Mouse (Mus musculus) lung, adult 18-20 months (tissue): Measurements from ENCODE around the gene Pafah1b1.

Source experiments
- DNase-seq, 2 experiments: peaks; one replicate each; pipeline ENCODE4 v3.0.0; 2022; ENCODE audit warnings: mixed read lengths in 2 of 2

Gene Pafah1b1

DNA sequence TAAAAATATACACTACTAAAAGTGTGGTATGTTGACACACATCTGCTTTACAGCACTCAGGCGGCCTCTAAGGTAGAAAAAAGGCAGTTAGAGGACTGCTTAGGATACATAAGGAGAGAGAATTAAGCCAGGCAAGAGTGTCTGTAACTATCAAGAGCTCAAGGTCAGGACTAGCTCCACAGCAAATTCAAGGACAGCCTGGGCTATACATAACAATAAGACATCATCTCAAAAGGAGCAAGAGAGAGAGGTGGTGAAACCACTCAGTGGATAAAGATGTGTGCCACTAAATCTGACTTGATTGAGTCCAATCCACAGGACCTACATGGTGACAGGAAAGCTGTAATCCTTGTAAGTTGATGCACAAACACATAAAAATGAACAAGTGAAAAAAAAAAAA is 3.8 kb downstream of the Pafah1b1 start:
- no peak for DNase-seq

DNA sequence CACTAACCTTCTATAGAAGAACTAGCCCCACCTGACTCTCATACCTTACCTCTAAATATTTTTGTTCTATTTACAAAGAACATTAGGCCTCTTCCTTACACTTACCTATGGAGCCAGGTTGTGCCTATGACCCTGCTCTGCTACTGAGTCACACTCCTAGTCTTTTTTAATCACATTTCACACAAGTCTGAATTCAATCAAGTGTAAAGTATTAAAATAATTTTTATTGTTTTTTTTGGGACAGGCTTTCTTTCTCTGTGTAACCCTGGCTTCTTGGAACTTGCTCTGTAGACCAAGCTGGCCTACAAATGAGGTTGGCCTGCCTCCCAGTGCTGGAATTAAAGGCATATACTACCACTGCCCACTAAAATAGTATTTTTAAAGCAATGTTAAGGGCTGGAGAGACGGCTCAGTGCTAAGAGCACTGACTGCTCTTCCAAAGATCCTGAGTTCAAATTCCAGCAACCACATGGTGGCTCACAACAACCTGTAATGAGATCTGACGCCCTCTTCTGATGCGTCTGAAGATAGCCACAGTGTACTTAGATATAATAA is 8.4 kb downstream of the Pafah1b1 start:
- no peak for DNase-seq

DNA sequence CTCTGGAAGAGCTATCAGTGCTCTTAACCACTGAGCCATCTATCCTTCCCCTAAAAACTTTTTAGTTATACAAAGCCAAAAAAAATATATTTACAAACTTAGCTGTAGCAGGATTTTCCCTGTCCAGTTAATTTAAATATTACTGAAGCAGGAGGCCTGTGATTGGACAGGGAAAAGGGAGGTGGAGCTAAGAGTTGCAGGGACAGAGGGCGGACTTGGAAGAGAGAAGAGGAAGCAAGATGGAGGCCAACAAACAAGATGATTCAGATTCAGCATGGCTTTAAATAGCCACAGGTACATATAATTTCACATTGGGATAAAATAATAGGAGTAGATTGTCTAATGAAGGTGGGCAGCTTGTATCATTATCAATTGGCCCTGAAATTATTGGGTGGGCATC is 13.8 kb downstream of the Pafah1b1 start:
- no peak for DNase-seq

- no peak for DNase-seq
Measured at GRCm38 (mm10) chr11:74708781-74709180, 15.7 kb downstream of the Pafah1b1 start.

GRCm38 (mm10) chr11:74704068-74704467 is 20.4 kb downstream of the Pafah1b1 start:
- DNase-seq, result no peak

DNA sequence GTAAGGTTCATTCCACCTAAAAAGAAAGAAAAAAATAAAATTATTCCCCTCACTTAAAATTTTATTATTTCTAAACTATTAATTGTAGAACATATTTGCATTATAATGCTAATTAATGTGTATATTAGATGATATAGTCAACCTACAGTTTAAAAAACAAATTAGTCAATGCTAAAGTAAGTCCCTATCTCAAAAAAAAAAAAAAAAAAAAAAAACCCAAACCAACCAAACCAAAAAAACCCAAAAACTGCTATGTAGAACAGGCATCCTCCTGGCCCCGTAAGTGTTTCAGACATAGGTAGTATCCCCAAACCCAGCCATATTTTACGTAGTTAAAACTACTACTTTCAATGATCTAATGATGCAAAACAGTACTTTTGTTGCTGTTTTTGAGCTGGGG is 25.0 kb downstream of the Pafah1b1 start:
- no peak for DNase-seq

DNA sequence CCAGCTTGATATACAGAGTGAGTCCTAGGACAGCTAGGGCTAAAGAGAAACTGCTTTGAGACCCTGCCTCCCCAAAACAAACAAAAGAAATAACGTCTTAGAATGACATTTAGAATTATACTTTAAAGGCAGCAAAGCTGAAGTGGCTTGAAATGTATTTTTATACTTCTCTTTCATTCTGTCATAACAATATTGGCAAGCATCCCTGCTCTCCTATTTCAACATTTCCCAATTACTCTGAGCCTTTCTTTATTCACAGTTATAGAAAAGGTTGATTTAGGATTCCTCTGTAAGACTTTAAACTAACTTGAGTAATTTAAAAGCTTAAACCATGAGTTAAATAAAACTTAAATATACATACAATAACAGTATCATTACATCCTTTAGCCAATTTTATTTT is 32.3 kb downstream of the Pafah1b1 start:
- DNase-seq, result no peak

DNA sequence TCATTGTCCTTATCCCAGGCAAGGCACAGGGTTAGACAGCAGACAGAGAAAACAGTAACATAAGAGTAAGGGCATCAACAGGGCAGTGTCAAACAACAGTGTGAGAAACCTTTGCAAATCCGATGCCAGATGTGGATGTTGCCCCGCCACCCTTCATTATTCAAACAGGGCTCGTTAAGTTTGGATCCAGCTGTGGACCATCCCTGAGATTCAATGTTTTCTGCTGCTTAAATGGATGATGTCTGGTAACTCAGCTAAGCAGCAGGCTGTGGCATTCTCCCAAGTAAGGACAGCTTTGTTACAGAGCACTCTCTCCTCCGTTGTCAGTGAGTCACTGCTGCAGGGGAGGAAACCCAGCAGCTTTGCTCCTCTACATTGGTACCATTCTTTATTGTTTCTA is 49.3 kb downstream of the Pafah1b1 start:
- no peak for DNase-seq

DNA sequence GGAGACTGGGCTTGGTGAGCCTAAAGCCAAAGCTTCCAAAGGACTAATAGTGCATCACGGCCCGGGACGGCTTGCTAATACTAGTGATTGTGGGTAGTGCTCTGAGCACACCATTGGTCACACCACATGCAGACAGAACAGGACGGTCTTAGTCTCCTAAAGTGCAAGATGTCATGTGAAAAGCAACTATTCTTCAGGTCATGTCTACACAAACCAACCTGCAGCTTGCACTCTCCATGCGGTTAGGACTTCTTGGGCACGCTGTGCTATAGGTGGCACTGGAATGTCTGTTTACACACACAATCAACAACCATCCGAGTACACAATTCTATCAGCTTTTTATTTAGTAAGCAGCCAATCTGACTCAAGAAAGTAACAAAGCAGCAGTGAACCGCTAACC is 49.8 kb downstream of the Pafah1b1 start:
- no peak for DNase-seq

GRCm38 (mm10) chr11:74673561-74673960 is 50.9 kb downstream of the Pafah1b1 start:
- no peak for DNase-seq

DNA sequence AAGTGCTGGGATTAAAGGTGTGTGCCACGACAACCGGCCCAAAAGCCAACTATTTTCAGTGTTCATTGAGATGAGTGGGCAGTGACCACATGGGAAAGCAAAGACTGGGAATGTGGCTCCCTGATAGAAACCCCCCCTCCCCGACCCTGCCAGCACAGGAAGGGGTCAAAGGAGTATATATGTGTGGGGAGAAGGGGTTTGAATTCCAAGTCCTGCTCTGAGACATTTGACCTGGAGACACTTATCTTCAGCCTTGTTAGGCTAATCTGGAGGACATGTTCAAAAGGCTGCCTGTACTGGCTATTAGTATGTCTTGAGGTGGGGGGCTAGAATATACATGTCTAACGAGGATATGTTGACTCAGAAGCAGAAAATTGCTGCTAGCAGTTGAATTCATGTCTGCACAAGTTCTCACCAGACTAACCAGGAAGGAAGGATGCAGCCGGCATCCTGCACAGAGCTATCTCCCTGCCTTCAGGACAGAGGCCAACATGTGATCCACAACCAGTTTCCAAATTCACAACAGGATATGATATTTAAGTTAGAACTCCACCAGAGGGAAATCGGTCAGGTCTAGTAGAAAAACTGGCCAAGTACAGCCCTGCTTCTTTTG is 51.5 kb downstream of the Pafah1b1 start:
- DNase-seq, result no peak

DNA sequence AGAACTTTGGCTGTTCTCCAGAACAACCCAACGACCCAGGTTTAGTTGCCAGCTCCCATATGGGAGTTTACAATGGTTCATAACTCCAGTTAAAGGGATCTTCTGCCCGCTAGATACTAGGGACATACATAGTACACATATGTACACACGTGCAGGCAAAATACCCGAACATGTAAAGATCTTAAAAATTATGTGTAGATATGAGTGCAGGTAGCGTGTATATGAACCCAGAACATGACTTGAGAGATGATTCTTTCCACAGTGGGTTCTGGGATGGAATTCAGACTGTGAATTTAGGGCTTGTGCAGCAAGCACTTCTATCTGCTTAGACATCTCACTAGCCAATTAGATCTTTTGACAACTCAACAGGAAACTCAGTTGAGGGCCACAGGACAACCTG is 52.6 kb downstream of the Pafah1b1 start:
- no peak for DNase-seq

- DNase-seq, result no peak
Measured at GRCm38 (mm10) chr11:74671013-74671412, 53.5 kb downstream of the Pafah1b1 start.

DNA sequence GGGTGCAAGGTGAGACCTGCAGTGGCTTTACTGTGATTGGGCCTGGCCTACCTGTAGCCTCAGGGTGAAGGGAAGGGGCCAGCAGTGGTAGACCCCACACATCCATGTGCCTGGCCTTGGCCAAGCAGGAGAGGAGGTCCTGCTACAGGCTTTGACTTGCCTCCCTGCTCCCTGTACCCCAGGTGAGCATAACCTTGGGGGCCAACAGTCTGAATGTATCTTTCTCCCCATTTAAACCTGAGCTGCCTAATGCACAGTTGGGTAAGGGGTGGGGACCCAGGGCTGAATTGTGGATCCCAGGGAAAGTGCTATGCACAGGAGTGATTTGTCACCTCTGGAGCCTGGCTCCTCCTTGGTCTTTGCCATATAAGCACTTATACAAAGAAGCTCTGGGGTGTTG is 54.3 kb downstream of the Pafah1b1 start:
- DNase-seq, result no peak

DNA sequence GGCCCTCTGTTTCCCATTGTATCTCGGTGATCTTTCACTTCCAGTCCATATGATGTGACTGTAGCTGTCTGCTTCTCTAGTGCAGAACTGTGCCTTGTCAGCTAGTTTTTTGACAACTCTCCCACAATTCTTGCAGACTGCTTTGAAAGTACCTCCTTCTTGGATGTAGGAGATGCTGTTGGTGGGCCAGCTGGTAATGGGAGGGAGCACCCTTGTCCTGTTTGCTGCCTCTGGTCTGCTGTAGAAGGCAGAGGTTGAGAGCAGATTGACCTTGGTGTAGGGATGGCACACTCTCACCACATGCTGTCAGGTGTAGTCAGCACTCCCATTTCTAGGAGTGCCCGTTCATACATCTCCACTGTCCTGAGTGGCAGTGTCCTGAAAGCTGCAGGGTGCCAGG is 55.5 kb downstream of the Pafah1b1 start:
- DNase-seq, result no peak

GRCm38 (mm10) chr11:74668466-74668865 is 56.0 kb downstream of the Pafah1b1 start:
- DNase-seq, result no peak

DNA sequence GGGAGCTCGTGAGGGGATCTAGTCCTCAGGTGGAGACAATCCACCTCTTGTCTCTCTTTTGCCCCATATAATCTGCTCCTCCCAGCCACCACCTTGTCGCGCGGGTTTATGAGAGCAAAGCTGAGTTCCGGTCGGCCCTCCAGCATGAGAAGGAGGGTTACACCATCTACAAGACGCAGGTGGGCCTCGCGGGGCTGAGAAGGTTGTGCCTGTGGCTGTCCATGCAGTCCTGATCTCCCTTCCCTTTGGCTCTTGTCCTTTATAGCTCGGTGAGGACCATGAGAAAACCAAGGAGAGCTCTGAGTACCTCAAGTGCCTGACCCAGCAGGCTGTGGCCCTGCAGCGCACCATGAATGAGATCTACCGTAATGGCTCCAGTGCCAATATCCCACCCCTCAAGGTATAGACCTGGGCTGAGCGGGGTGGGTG is 56.9 kb downstream of the Pafah1b1 start:
- DNase-seq, result no peak

- DNase-seq, result no peak
Measured at GRCm38 (mm10) chr11:74666776-74667581, 57.5 kb downstream of the Pafah1b1 start.

DNA sequence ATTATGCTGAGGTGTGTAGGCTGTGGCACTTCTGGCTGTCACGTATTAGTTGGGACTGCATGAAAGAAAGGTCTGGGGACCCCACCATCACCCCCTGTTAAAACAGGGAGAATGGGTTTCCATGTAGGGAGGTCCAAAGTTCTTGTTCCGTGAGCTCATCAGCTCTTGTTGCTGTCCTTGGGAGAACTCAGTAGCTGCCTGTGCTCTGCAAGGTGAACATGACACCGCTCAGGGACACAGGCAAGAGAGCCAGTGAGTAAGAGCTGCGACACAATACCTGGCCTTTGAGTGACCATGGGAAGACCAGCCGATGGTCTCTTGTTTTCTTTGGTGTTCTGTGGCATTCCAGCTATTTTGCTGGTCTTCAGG is 58.2 kb downstream of the Pafah1b1 start:
- no peak for DNase-seq

GRCm38 (mm10) chr11:74665631-74666283 is 58.7 kb downstream of the Pafah1b1 start:
- DNase-seq, result no peak

DNA sequence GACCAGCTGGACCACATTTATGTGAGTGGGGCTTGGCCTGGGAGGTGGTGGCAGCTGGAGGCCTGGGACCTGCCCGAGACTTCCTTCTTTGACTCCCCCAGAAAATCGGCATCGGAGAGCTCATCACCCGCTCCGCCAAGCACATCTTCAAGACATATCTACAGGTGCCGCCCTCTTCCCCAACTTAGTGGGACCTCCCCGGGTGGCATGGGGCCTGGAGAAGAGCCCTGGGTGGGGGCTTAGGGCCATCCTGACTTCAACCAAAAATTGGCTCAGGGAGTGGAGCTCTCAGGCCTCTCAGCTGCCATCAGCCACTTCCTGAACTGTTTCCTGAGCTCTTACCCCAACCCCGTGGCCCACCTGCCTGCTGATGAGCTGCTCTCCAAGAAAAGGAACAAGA is 59.6 kb downstream of the Pafah1b1 start:
- DNase-seq, result no peak

- no peak for DNase-seq
Measured at GRCm38 (mm10) chr11:74664279-74664678, 60.2 kb downstream of the Pafah1b1 start.

DNA sequence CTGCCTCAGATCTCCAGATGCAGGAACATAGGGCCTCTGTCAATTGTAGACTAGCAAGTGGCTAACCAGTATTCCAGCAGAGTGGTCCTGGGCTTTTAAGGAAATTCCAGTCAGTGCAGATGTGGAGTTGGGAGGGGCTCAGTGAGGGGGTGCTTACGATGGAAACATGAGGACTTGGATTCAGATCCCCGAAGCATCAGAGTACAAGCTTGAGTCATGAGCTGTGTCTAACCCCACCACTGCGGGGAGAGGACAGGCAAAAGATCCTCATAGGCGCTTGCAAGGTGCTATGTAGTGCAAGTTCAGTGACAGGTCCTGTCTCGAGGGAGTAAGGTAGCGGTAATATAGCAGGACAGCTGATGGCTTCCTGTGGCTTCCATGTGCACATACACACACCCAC is 62.2 kb downstream of the Pafah1b1 start:
- no peak for DNase-seq

DNA sequence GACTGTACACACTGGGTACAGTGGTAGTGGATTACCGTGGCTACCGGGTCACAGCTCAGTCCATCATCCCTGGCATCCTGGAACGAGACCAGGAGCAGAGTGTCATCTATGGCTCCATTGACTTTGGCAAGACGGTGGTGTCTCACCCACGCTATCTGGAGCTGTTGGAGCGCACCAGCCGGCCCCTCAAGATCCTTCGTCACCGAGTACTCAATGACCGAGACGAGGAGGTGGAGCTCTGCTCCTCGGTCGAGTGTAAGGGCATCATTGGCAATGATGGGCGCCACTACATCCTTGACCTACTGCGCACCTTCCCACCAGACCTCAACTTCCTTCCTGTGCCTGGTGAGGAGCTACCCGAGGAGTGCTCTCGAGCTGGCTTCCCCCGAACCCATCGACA is 62.8 kb downstream of the Pafah1b1 start:
- no peak for DNase-seq
